Mouse (Mus musculus): Measurements from ENCODE around the gene Spi1. TPM values are rescaled to one million over a fixed set of nuclear protein-coding genes. Genes with fewer than 3 reads are reported as not detected.

Spi1 gene
- polyA plus RNA-seq, 1 experiment, result 17.4 TPM

DNA sequence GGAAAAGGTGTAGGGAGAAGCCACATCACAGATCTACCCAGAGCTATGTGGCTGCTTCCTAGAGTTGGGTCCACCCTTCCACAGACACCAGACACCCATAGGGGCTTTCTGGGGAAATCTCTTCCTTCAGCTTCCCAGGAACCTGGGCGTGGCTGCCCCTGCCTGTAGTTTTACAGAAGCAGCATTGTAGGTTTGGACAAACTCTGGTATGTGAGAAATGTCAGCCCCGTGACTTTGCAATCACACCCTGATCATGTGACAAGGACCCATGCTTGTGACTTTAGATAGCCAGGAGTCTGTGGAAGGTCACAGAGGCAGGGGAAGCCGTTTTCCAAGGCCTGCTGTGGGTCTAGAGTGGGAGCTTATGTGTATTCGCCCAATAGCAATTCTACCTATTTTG lies 30.3 kb downstream of the Spi1 start:
- H3K36me3 ChIP-seq (ENCODE audit: control insufficient read depth, insufficient read depth, low read length), result no peaks in the 10 kb centered on the region
- H3K27ac ChIP-seq (ENCODE audit: insufficient read depth, low read depth, low read length), result peak overlapping the region; percentile 82
- H3K4me1 ChIP-seq (ENCODE audit: control insufficient read depth, insufficient read depth, low read length), result no peaks in the 10 kb centered on the region
- 41% methylated on average over 4 of the region's 4 CpGs for WGBS
- TF ChIP-seq CTCF (conservative IDR thresholded peaks at IDR 0.05; ENCODE audit: insufficient read depth, insufficient read length, low read depth, low read length) (no peak), POLR2A (IDR thresholded peaks at IDR 0.05; ENCODE audit: low read depth, low read length) (no peak)
- no peaks in the 10 kb centered on the region for H3K27me3 ChIP-seq (replicated peaks; ENCODE audit: control insufficient read depth, insufficient read depth, low read length)
- no peak overlapping the region for H3K4me3 ChIP-seq (ENCODE audit: insufficient read depth, low read depth, low read length)
- DNase-seq, result peak; percentile 74

DNA sequence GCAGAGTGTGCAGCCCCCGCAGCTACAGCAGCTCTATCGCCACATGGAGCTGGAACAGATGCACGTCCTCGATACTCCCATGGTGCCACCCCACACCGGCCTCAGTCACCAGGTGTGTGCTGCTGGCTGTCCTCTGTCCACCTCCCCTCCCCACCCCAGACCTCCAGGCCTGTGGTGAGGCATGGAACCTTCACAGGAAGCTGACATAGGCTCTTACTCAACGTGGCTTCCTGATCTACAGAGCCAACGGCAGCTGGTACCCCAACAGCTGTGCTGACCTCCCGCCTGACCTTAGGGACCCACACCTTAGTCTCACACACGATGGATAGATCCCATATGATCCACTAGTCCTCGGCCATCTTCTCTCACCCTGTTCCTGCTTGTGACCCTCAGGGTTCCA lies 31.1 kb downstream of the Spi1 start:
- no peaks in the 10 kb centered on the region for H3K27me3 ChIP-seq (replicated peaks; ENCODE audit: control insufficient read depth, insufficient read depth, low read length)
- no peak overlapping the region for H3K4me3 ChIP-seq (ENCODE audit: insufficient read depth, low read depth, low read length)
- no peak for TF ChIP-seq CTCF (conservative IDR thresholded peaks at IDR 0.05; ENCODE audit: insufficient read depth, insufficient read length, low read depth, low read length)
- no peak for TF ChIP-seq POLR2A (IDR thresholded peaks at IDR 0.05; ENCODE audit: low read depth, low read length)
- no peaks in the 10 kb centered on the region for H3K4me1 ChIP-seq (ENCODE audit: control insufficient read depth, insufficient read depth, low read length)
- DNase-seq, result no peak
- H3K27ac ChIP-seq (ENCODE audit: insufficient read depth, low read depth, low read length), result peak overlapping the region; percentile 82
- no peaks in the 10 kb centered on the region for H3K36me3 ChIP-seq (ENCODE audit: control insufficient read depth, insufficient read depth, low read length)
- 73% methylated on average over 10 of the region's 10 CpGs for WGBS

GRCm38 (mm10) chr2:91113852-91114251 lies 31.7 kb downstream of the Spi1 start:
- Histone ChIP-seq H3K27me3 (replicated peaks; ENCODE audit: control insufficient read depth, insufficient read depth, low read length) (no peaks in the 10 kb centered on the region), H3K36me3 (ENCODE audit: control insufficient read depth, insufficient read depth, low read length) (no peaks in the 10 kb centered on the region), H3K27ac (ENCODE audit: insufficient read depth, low read depth, low read length) (no peak overlapping the region), H3K4me3 (ENCODE audit: insufficient read depth, low read depth, low read length) (no peak overlapping the region), H3K4me1 (ENCODE audit: control insufficient read depth, insufficient read depth, low read length) (no peaks in the 10 kb centered on the region)
- WGBS, result 87% methylated on average over 6 of the region's 6 CpGs
- no peak for DNase-seq
- TF ChIP-seq POLR2A (IDR thresholded peaks at IDR 0.05; ENCODE audit: low read depth, low read length) (no peak), CTCF (conservative IDR thresholded peaks at IDR 0.05; ENCODE audit: insufficient read depth, insufficient read length, low read depth, low read length) (no peak)

DNA sequence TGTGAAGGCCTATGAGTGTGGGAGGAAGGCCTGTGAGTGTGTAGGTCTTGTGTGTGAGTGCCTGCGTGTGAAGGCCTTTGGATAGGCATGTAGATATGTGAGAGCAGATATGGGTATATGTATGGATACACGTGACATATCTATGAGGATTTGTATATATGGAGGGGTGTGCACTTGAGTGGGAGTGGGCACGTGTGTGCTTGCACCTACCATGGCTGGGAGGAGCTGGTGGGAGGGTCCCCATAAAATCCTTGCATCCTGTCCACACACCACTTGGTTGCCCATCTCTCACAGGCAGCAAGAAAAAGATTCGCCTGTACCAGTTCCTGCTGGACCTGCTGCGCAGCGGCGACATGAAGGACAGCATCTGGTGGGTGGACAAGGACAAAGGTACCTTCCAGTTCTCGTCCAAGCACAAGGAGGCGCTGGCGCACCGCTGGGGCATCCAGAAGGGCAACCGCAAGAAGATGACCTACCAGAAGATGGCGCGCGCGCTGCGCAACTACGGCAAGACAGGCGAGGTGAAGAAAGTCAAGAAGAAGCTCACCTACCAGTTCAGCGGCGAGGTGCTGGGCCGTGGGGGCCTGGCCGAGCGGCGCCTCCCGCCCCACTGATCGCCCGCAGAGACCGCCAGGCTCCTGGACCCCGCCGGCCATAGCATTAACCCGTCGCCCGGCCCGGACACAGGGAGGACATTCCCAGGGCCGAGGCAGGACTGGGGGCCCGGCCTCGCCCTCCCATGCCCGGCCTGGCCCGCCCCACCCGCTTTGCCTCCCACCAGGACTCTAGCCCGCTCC lies 32.8 kb downstream of the Spi1 start:
- WGBS, result 11% methylated on average over 42 of the region's 42 CpGs
- Histone ChIP-seq H3K4me3 (ENCODE audit: insufficient read depth, low read depth, low read length) (no peak overlapping the region), H3K27ac (ENCODE audit: insufficient read depth, low read depth, low read length) (no peak overlapping the region), H3K36me3 (ENCODE audit: control insufficient read depth, insufficient read depth, low read length) (no peaks in the 10 kb centered on the region), H3K27me3 (replicated peaks; ENCODE audit: control insufficient read depth, insufficient read depth, low read length) (no peaks in the 10 kb centered on the region), H3K4me1 (ENCODE audit: control insufficient read depth, insufficient read depth, low read length) (no peaks in the 10 kb centered on the region)
- peak; percentile 97 for DNase-seq
- TF ChIP-seq CTCF (conservative IDR thresholded peaks at IDR 0.05; ENCODE audit: insufficient read depth, insufficient read length, low read depth, low read length) (peak; percentile 100), POLR2A (IDR thresholded peaks at IDR 0.05; ENCODE audit: low read depth, low read length) (no peak)

DNA sequence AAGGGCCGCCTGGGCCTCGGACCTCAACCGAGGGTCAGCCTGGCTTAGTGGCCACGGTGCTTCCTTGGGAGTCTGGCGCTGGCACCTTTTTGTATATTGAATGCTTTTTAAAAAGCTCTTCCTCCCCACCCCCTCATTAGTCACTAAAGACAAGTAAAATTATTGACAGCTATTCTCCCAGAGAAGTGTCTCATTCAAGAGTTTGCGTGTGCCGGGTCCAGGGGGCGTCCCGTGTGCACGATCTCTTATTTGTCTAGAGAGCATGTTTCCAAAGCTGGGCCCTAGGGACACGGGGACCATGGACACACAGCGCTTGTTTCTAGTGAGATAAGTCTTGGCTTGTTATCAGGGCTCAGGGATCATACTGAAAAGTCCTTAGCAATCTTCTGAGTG lies 33.4 kb downstream of the Spi1 start:
- no peak for TF ChIP-seq POLR2A (IDR thresholded peaks at IDR 0.05; ENCODE audit: low read depth, low read length)
- TF ChIP-seq CTCF (conservative IDR thresholded peaks at IDR 0.05; ENCODE audit: insufficient read depth, insufficient read length, low read depth, low read length), result no peak
- Histone ChIP-seq H3K27me3 (replicated peaks; ENCODE audit: control insufficient read depth, insufficient read depth, low read length) (no peaks in the 10 kb centered on the region), H3K4me1 (ENCODE audit: control insufficient read depth, insufficient read depth, low read length) (no peaks in the 10 kb centered on the region), H3K27ac (ENCODE audit: insufficient read depth, low read depth, low read length) (no peak overlapping the region), H3K36me3 (ENCODE audit: control insufficient read depth, insufficient read depth, low read length) (no peaks in the 10 kb centered on the region), H3K4me3 (ENCODE audit: insufficient read depth, low read depth, low read length) (no peak overlapping the region)
- no peak for DNase-seq
- WGBS, result 52% methylated on average over 12 of the region's 12 CpGs

- no peak for DNase-seq
- H3K4me3 ChIP-seq (ENCODE audit: insufficient read depth, low read depth, low read length), result no peak overlapping the region
- H3K27ac ChIP-seq (ENCODE audit: insufficient read depth, low read depth, low read length), result no peak overlapping the region
- H3K4me1 ChIP-seq (ENCODE audit: control insufficient read depth, insufficient read depth, low read length), result no peaks in the 10 kb centered on the region
- H3K36me3 ChIP-seq (ENCODE audit: control insufficient read depth, insufficient read depth, low read length), result no peaks in the 10 kb centered on the region
- H3K27me3 ChIP-seq (replicated peaks; ENCODE audit: control insufficient read depth, insufficient read depth, low read length), result no peaks in the 10 kb centered on the region
- TF ChIP-seq CTCF (conservative IDR thresholded peaks at IDR 0.05; ENCODE audit: insufficient read depth, insufficient read length, low read depth, low read length) (no peak), POLR2A (IDR thresholded peaks at IDR 0.05; ENCODE audit: low read depth, low read length) (no peak)
- WGBS, result 88% methylated on average over 5 of the region's 5 CpGs
Measured at GRCm38 (mm10) chr2:91116842-91117241, 34.7 kb downstream of the Spi1 start.

DNA sequence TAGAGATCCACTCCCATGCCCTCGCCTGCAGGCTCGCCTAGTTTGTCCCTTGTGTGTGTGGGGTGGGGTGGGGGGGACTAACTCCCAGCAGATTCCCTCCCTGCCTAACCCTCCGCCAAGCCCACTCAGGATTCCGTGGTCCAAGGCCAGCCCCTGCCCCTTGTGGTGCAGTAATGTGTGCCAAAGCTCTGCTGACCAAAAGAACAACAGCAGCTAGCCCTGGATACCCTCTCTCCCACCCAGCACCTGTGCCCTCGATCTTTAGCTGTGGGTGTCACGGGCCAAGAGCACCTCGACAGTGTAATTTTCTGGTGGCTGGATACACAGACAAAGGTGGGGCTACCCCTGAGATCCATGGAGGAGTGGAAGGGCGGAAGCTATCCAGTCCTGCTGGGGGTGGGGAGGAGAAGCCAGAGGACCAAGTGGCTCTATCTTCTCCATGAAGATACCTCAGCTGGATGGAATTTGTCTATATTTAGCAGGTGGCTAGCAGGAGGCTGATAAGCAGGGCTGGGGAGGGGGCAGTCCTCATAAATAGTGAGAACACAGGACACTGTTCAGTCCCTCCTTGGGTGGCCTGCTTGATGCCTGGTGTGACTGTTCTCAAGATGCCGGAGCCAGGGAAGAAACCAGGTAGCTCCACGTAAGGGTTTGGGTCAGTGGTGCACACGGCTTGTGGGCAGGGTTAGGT lies 35.5 kb downstream of the Spi1 start, which contains the start of gene Mybpc3:
TSS of gene Mybpc3 (plus strand) at position 560 of the 691 bp plus-strand sequence.
- H3K27ac ChIP-seq (ENCODE audit: insufficient read depth, low read depth, low read length), result no peak within 1 kb of the TSS
- no peak within 1 kb of the TSS for H3K4me3 ChIP-seq (ENCODE audit: insufficient read depth, low read depth, low read length)
- DNase-seq, result no peak
- no peaks in the 10 kb centered on the region for H3K4me1 ChIP-seq (ENCODE audit: control insufficient read depth, insufficient read depth, low read length)
- no peaks in the 10 kb centered on the region for H3K36me3 ChIP-seq (ENCODE audit: control insufficient read depth, insufficient read depth, low read length)
- no peak for TF ChIP-seq CTCF (conservative IDR thresholded peaks at IDR 0.05; ENCODE audit: insufficient read depth, insufficient read length, low read depth, low read length)
- no peak for TF ChIP-seq POLR2A (IDR thresholded peaks at IDR 0.05; ENCODE audit: low read depth, low read length)
- WGBS, result 83% methylated on average over 11 of the region's 11 CpGs
- no peaks in the 10 kb centered on the region for H3K27me3 ChIP-seq (replicated peaks; ENCODE audit: control insufficient read depth, insufficient read depth, low read length)
